Mouse (Mus musculus) ovary, postnatal 14 days (tissue): Measurements from ENCODE around the gene Megf8.

Source experiments
- DNase-seq: peaks from one replicate; pipeline ENCODE4 v3.0.0; 2022; ENCODE audit warnings: low spot score

Megf8 gene

GRCm38 (mm10) chr7:25334472-25334871 is 17.5 kb downstream of the Megf8 start:
- DNase-seq, result no peak

DNA sequence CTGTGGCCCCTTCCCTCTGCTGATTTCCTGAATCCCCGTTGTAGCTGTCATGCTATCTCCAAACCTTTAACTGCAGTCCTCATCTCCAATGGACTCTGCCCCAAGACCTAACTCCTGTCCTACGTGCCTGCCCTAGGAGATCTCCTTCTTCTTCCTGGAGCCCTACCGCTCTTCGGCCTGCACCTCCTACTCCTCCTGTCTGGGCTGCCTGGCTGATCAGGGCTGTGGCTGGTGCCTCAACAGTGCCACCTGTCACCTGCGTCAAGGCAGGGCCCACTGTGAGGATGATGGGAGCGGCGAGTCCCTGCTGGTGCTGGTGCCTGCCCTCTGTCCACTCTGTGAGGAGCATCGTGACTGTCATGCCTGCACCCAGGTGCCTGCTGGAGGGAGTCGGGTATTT is 22.4 kb downstream of the Megf8 start:
- DNase-seq, result no peak

GRCm38 (mm10) chr7:25341000-25341784 is 24.2 kb downstream of the Megf8 start:
- DNase-seq, result no peak

GRCm38 (mm10) chr7:25348861-25349260 is 31.9 kb downstream of the Megf8 start:
- DNase-seq, result no peak

- no peak for DNase-seq
These were observed 41.8 kb downstream of the Megf8 start for GRCm38 (mm10) chr7:25358721-25359206.

GRCm38 (mm10) chr7:25363151-25363550 is 46.2 kb downstream of the Megf8 start:
- DNase-seq, result no peak

- no peak for DNase-seq
These were observed 46.7 kb downstream of the Megf8 start for GRCm38 (mm10) chr7:25363632-25364031.

DNA sequence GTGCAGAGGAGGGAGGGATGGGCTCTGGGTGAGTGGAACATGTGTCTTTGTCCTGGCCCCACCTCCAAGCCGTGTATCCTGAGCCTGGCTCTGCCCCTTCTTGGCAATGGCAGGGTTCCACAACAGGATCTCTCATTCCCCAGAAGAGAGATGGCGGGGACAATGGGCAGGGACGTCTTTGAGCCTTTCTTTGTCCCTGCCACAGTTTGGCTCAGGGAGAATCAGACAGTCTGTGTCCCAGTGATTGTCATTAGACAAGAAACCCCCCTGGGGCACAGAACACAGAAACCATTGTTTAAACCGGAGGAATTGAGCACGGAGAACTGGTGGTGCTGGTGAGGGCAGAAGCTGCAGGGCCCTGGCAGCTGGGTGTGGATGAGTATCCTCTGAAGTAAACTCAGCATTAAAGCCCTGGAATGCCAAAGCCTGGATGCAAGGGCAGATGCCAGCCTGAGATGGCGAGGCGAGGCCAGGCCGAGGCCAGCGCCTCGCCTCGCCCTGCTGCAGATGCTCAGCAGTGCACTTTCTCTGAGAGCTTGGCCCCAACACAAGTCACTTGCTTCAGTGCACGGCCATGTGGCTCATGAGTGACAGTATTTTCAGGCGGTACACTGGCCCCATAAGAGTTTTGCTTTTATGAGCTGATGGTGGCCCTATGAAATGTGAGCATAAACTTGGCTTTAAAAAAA is 49.1 kb downstream of the Megf8 start:
- DNase-seq, result no peak

- DNase-seq, result no peak
These were observed 50.8 kb downstream of the Megf8 start for GRCm38 (mm10) chr7:25367632-25368293.

- DNase-seq, result no peak
These were observed 51.4 kb downstream of the Megf8 start for GRCm38 (mm10) chr7:25368333-25368732.

GRCm38 (mm10) chr7:25369058-25369749 is 52.2 kb downstream of the Megf8 start, which contains the start of gene Cnfn:
Gene Cnfn (minus strand): TSS chr7:25369724.
- no peak for DNase-seq

GRCm38 (mm10) chr7:25372441-25372840 is 55.5 kb downstream of the Megf8 start:
- DNase-seq, result no peak

DNA sequence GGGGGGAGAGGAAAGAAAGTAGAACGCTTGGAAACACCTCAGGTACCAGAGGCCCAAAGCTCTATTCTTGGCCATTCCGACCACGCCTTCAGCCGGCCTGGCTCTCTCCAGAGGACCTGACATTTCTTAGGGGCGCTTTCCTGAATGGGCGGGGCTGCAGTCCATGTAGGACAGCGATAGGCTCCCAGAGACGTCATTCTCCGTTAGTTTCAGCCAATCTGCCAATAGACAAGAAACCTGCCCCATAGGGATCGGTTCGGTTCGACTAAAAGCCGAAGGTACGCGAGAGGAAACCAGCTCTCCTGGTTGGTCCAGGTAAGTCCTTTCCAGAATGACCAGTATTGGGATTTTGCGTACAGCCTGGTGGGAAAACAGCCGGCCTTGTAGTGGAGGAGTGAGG is 59.6 kb downstream of the Megf8 start:
- DNase-seq, result peak; percentile 78

GRCm38 (mm10) chr7:25377100-25377700 is 60.2 kb downstream of the Megf8 start:
- no peak for DNase-seq

GRCm38 (mm10) chr7:25378181-25379100 is 61.5 kb downstream of the Megf8 start:
- no peak for DNase-seq

GRCm38 (mm10) chr7:25379551-25380351 is 62.8 kb downstream of the Megf8 start:
- peak; percentile 43 for DNase-seq

DNA sequence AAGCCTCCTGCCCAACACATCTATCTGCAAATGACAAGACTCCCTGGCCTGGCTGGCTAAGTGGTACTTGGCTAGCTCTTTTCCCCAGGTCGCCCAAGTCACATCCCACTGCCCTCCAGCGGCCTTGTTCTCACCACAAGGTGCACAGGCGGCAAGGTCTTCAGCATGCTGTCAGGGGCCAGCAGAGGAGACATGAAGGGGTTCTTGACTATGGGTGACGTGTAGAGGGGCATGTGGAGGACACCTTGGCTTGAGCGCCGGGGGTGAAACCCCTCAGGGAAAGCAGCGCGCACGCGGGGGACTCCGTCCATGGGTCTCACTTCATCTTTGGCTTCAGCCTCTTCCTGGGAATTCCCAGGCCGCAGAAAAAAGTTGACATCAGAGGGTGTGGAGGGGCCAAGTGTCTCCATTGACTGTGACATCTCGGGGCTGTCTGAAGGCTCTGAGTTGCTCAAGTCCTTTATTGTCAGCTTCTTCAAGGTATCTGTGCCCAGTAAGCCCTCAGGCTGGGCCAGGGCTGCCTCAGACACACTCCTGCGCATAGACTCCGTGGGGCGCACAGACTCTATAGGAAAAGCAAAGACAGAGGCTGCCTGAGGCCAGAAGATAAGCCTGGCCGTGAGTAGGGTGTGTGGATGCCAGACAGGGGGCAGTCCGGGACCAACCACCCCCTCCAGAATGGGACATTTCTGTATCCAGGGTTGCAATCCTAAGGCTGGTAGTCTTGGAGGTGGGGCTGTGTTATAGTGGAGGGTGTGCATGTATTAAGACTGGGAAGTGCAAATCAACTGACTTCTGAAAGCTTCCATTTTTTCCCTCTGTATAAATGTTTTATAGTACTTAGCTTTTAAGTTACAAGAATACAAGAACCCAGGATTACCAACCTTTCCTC is 63.7 kb downstream of the Megf8 start:
- no peak for DNase-seq

DNA sequence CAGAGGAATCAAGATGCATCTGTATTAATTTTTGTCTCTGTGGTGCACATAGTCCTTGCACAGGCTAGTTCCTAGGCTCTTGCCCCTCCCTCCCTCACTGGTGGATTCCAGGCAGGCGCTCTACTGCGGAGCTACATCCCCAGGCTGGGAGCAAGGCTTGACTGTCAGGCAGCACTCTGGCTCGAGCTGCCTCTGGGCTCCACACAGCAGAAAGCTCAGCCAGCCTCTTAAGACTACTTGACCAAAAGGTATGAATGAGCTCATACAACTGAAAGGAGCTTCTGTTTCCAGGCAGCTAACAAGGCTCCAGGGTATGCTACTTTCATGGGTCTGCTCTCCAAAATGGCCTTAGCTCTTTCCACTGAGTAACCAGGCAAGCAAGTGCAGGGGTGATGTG is 64.3 kb downstream of the Megf8 start:
- no peak for DNase-seq

- DNase-seq, result no peak
These were observed 65.6 kb downstream of the Megf8 start for GRCm38 (mm10) chr7:25382541-25382940.
